Mouse (Mus musculus) yolk sac, embryonic 10.5 days (tissue): ENCODE measurements at regions not wholly inside any gene's neighbourhood (a gene's known extent, or its start where the extent isn't known, plus 50 kb on each side); places are given as distances from the start of the nearest gene placed in this dataset.
"Not testable (repeated sequence)": the region's sequence is repeated elsewhere in the genome, so short reads cannot be mapped to it uniquely, and the experiment has no call there.

Experiments
- DNase-seq: peaks from one replicate; pipeline ENCODE4 v3.0.0-alpha.2; 2017; ENCODE audit warnings: low spot score

DNA sequence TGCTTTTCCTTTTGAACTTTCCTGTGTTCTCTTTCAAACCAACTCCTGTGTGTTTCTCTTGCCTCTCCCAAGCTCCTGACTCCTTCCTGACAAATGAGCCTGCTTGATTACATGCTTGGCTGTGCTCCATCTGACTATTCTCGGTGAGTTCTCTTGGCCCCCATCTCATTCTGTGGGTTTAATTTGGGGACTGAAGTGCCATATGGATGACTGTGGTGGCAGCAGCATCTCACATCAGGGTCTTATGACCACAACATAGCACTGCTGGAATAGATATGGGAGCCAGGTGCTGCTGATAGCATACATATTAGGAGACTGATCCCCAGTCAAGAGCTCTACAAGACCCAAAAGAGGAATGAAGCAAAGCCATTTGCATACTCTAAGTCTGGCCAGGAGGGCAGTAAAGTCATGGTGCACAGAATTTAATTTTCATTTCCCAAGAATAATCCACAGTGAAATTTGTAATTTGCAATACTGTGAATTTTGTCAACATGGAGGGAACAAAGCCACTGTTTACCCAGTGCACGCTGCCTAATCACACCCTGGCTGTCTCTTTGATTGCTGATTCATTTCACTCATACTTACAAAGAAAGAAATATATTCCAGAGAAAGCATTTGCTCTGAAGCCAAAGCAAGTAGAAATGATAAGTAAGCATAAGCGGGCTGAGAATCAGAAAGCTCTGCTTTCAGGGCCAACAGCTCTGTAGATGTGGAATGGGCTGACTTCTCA lies 1478.4 kb upstream of the Gm7489 start:
- no peak for DNase-seq

DNA sequence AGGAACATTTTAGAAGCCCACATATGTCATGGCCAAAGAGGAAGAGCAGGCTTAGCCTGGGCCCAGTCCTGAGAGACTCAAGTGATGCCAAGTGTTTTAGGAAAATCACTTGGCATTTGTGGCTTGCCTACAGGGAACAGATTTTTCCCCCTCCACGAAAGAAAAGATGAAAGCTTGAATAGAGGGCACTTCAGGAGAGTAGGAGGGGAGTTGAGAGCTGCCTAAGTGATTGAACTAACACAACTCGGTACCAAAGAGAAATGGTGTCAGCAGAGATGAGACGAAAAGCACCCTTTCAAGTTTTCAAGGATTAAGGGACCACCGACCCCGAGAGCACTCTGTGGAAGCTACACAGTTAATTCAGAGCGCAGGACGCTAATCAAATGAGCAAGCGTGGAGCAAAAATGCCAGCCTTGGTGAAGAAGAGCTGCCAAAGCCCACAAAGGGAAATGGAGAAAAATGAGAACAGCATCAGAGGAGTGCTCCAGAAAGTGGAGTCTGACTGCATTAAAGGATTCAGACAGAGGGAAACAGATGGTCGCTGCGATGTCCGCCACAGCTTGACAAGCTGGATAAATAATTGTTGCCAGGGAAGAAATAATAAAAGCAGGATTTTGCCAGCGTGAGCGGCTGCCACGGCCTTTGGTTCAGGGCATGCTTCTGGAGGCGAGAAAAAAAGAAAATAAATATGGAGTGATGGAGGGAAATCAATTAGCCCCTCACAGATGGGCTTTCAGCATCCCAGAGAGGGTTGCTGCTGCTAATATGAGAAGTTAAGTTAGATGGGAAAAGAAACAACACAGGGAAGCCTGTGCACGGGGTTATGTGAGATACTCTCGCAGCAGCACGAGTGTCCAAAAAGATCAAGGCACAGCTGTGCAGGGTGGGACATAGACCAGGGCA lies 1471.6 kb upstream of the Gm7489 start:
- no peak for DNase-seq

DNA sequence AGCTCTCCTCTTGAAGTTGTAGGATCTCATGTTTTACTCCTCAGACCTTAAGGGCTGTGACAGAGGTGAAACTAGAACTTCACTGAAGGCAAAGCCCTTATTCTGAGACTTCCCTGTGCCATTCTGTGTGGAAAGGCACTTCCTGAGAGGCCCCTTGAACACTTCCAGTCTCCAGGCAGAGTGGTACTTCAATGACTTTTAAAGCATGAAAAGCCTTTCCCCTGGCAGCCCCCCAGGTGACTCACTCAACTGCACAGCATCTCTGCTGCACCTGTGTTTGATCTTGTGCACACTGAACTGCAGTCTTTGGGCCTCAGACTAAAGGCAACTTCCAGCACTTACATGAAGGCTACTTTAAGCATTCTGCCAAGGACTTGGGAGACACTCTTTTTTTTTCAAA lies 1458.7 kb upstream of the Gm7489 start:
- no peak for DNase-seq

DNA sequence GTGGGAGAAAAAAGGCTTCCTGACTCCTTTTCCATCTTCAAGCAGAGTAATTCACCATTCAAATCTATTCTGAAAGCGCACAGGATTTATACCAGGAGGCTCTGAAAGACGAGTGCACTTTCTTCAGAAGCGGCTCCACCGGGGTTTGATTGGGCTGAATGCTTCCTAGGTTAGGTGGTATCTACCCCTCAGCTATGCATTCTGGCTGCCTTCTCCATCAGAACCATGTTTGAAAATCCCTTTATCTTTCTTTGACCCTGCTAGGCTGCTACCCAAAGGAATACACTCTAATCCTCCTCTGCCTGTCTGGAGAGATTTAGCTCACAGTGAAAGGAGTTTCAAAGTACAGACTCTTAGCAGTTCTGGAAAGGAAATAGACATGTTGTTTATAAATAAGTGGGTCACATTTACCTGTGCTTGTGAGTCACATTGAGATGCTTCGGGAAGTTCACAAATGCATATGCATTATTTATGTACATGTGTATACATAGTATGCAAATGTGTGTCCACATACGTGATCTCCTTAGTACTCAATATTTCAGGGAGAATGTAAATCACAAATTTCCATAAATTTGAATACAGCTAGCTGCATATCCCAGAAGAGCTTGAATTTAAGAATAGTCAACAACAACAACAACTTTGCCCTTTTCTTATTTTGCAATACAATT lies 1454.1 kb upstream of the Gm7489 start:
- no peak for DNase-seq

DNA sequence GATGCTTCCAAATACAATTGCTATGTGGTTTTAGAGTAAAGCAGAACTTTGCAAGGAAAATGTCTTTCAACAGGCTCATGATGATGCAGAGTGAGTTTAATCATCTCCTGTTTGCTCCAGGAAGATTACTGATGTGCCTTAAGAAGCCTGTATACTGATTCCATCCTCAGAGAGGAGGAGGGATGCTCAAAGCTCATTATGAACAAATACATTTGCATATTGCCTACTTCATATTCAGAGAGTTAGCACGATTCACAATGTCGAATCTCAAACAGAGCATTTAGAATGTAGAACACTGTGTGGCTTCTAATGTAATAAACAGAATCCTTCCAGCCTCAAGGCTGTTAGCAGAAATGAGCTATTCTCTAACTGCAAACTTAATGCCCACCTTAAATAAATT lies 1451.1 kb upstream of the Gm7489 start:
- no peak for DNase-seq

DNA sequence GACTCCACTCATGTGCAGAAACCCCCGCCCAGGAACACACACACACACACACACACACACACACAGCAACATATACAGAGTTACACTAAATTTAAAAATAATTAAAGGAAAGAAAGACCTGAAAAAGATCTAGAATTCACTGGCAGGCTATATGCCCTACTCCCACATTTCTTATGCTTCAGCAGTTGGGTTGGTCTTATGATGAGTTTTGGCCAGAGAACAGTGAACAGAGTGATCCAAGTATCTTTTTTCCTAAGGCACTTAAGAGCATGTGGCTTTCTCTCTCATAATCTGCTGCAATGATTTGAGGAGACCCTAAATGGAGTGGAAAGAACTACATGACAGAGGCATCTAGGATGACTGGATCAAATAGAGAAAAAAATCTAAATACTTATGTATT lies 1446.3 kb upstream of the Gm7489 start:
- DNase-seq, result no peak

DNA sequence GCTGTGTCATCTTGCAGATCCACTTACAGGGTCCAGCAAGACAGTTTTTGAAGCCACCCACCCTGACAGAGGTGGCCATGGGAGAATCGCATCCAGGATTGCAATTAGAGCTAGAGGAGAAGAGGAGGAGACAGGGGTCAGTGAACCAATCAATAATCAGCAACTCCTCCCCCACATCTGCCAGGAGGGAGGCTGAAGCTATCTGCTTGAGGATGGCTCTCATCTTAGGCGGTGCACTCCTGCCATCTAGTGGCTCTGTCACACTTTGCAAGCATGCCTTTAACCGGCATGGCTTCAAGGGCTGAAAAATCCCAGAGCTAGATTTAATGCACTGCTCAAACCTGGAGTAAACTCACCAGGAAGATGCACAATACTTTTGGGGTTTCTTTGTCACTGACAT lies 1425.9 kb upstream of the Gm7489 start:
- peak; percentile 57 for DNase-seq

DNA sequence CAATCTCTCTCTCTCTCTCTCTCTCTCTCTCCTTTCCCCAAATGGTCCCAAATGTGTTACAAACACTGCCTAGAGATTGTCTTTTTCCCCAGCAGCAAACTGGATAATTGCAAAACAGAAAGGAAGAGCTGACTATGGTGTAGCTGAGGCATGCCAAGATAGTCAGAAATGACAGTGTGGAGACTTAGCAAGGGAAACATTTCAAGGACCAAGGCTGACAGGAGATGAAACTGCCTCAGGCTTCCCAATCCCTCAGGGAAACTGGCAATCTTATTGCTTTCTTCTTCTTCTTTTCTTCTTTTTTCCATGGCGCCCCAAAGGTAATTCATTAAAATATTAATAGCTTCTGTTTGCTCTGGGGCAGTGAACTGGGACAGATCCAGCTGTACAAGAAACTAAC lies 1425.4 kb upstream of the Gm7489 start:
- no peak for DNase-seq

DNA sequence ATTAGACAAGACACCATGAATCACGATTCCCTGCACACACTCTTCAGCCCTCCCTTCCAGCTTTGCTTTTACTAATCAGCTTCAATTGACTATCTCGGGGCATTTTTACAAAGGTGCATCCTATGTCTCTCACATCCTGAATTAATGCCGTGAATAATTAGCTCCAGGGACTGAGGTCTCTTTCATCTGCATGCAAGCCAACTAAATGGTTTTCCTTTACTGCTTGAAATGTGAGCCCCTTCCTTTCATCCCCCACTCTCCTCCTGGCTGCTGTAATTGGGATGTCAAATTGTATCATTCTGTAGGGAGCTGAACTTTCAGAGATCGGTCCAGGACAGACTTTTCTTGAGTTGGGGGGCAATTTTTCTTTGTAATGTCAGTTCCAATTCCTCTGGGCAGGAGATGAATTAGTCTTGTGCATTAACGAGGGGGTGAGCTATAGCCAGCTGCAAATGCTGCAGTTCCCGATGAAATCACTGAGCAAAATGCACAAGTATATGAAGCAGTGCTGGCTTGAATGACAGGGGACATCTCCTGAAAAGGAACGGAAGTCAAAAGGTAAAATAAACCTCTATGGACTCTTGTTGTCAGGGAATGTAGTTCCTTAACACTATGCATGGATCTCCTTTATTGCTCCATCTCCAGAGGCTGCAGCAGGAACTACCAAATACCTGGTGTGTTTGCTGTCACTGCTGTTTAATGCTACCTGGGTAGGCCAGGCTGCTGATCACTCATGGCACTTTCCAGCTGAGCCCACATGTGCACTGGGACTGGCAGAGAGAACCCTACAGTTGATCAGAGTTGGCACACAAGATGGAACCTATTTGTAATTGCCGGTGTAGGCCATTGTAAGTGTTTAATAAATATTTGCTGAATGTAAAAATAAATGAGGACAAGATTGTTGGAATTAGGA lies 1420.2 kb upstream of the Gm7489 start:
- DNase-seq, result no peak

DNA sequence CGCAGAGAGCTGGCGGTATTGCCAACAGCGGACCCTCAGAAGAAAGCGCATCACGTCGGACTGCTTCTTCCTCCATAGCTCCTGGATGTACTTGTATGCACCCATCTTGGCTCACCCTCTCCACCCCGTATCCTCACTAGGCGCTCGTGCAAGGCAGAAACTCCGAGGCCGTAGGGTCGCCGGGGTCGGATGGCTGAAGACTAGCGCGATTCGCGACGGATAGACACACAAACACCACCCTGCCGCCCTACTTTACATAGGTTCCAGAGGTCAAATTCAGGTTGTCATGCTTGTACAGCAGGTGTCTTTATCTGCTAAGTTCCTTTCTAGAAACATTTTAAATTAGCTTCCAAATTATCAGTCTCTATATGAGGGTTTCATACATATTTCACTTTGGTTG lies 1406.6 kb upstream of the Gm7489 start:
- DNase-seq, result not testable (repeated sequence)

DNA sequence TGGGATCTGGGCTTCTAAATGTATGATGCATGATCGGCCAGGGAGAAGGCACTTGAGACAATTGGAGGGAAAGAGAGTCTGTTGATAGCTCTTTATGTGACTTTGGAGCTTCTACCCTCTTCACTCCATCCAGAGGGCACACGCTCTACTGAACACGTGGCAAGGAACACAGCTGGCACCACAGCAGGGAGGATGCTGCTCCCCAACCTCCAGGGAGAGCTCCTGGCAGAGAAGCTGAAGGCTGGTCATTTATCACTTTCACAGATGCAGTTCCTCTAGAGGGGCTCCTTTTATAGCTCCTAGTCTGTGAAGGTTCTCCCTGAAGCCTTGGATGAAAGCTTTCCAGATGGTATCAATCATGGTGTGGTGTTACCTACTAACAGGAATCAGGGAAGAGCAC lies 1403.9 kb upstream of the Gm7489 start:
- DNase-seq, result no peak

DNA sequence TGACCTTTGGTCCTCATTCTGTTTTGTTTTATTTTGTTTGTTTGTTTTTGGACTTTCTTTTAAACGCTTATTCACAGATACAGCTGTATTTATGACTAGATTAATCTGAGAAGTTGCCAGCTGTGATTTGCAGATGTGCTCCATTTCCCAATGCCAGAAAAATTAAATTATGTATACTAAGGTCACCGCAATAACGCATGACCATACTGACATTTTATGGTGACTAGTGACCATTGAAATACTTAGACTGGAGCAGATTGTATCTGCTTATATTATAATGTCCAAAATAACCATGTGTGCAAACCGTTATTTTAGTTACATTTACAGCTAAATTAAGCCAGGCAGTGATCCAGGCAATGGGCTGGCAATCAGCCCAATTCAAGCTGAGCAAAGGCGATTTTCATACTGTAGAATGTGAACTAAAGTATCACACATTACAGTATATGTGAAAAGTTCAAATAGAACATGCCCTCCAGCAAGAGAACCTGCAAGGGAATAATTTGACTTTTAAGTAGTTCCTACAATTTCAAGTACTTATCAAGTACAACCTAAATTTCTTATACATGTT lies 1401.0 kb upstream of the Gm7489 start:
- no peak for DNase-seq

DNA sequence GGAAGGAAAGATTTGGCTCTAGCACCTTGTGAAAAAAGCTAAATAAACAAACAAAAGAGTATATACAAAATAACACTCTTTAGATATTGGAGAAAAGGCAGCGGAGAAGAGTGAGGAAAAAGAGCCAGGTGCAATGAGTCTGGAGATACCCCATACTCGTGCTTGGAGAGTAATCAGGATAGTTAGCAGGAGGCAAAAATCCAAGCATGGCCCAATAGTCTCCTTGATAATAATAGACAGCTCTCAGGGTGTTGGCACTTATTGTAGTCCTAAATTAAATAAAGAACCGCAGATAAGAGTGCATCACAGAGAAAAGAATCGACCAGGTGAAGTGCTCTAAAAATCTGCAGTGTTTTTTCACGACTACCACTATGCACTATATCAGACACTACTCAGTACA lies 1400.4 kb upstream of the Gm7489 start:
- no peak for DNase-seq

DNA sequence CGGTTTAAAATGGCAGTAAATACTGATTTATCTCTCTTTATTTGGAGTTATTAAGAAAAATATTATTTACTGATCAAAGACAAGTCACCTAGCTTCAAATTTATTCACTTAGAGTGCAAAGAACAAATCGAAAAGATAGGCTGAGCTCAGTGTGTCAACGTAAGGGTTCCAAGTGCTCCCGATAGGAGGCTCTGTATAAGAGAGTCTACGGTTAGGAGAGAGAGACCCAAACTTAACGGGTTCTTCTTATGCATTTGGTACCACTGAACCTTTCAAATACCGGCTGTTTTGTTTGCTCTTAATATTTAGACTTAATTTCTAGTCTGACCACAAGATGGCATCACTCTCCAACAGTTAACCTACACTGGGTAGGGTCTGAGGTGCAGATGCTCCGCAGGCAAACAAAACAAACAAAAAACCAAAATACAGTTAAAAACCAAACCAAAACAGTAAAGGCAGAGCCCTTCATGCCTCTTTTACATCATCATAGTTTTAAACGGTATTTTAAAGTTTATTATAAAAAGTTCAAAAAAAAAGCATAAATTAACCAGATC lies 1379.4 kb upstream of the Gm7489 start:
- DNase-seq, result no peak

DNA sequence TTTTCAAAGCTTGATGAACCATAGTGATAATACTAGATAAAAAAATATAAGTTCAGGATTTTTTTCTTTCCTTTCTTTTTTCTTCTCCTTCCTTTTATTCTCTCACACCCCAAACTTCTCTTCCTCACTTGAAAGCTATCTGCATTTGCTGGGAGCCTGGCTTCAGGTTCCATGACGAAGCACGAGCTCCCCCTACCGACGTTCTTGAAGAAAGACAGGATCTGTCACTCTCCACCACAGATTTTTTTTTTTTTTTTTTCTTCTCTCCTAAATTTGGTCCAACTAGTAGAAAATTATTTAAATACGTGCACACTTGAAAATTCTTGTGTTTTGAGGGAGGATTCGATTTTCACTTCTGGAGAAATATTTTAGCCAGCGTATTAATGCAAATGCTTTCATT lies 1377.8 kb upstream of the Gm7489 start:
- no peak for DNase-seq

DNA sequence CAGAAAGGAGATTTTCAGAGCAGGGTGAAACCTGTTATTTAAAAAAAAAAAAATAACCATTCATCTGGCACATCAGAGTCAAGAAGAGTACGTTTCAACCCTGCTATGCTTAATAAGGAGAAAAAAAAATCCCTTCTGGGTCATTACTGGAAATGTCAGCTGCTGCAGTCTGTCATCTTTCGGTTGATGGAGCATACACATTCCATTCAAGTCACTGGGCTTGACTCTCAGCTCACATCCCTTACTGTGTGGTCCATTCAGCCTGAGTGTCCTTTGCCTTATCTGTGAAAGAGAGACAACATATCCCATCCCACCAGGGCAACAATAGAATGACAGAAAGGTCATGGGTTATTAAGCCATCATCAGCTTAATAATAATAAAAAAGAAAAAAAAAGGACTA lies 1376.1 kb upstream of the Gm7489 start:
- DNase-seq, result no peak

DNA sequence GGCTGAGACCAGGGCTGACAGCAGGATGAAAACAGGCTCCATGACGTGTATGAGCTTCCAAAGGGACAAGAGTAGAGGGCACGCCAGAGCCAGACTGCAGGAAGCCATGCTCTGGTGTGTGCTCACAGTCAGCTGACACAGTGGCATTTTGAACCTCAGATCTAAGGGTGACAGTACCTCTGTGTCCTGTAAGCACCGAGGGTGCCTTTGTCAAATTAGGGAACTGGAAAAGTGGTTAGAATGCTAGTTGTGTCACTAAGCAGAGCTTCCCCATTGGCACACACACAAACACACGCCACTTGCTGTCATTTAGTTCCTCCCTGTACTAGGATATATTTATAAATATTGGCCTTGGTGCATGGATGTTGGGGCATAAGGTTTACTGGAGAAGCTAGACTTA lies 1374.6 kb upstream of the Gm7489 start:
- DNase-seq, result no peak

DNA sequence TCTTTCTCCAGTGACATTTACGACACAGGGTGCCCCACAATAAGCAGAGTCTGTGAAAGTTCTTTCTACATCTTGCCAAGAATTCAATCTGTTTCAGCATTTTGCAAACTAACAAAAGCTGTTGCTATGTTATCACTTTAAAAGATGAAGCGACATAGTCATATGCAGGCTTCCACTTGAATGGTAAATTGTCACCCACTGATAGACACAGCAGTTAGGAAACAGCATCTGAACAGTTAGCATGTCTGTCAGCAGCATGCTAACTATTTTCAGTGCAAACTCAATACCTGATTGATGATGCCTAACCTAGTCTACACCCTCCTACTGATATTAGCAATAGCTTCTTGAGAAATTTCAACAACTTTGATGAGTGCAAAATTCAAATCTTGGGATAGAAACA lies 1348.1 kb upstream of the Gm7489 start:
- DNase-seq, result no peak

DNA sequence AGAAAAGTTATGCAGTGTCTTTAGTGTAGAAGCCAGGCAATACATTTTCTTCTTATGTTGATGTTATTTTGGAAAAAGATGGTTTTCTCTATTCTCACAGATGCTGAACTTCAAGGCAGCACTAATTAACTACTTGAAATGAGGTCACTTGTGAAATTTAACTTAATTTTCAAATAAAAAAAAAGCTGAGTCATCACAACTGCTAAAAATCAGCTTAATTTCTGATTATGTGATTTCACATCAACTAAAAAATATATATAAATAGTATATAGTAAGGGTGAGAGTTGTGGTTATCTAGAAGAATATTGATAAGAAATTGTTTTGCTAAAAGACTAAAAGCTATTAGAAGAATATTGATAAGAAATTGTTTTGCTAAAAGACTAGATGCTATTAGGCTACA lies 1326.0 kb upstream of the Gm7489 start:
- DNase-seq, result no peak

DNA sequence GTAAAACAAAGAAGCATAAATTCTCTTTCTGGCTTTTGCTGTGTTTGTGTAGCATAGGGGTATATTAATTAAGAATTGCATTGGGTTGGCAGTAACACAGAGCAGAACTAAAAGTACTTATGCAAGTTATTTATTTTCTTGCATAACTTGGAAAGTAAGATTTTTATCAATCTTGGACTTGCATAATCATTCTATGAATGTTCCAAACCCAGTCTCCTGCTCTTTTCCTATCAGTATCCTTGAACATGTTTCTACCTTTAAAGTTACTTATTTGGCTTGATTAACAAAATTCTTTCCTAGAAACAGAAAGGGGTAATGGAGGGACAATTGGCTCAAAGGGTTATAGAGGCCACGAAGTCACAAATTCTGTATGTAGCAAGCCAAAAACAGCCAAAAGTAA lies 1320.6 kb upstream of the Gm7489 start:
- DNase-seq, result no peak

DNA sequence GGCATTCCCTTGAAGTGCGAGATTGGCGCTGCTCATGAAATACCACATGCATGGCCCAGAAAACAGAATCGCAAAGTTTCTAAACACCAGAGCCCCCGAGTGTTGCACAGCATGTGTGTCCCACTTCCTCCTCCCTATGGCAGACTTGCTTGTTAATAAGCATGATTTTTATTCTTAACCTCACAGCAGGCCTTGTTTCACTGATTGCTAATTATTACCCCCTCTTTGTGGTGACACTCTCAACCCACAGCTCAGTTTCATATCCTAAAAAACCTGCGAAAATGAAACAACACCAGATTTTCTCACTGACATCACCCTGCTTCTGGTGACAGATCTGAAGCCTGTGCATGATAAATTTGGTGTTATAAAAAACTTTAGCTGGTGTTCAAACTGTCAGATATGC lies 1319.3 kb upstream of the Gm7489 start:
- no peak for DNase-seq
